Mouse (Mus musculus): ENCODE data around the gene Mroh2a. TPM values are rescaled to one million over a fixed set of nuclear protein-coding genes. Genes with fewer than 3 reads are reported as not detected.

The Mroh2a gene
- polyA plus RNA-seq (2014; fragmentation: Nextera tagmentation; extraction: Ambion mirVana): 1.3 and 1.7 TPM in 2 replicates

- H3K9me3 ChIP-seq (ENCODE audit: control insufficient read depth, low read length): peaks cover 69% of the 10 kb centered on the region
- H3K4me3 ChIP-seq (ENCODE audit: low read depth, low read length): no peak within 1 kb of the TSS
- no peaks in the 10 kb centered on the region for H3K27me3 ChIP-seq (ENCODE audit: control insufficient read depth, insufficient read depth, low read length)
- H3K9ac ChIP-seq (ENCODE audit: low read depth, low read length): no peak within 1 kb of the TSS
- no peaks in the 10 kb centered on the region for H3K36me3 ChIP-seq (ENCODE audit: control insufficient read depth, insufficient read depth, low read length)
- H3K27ac ChIP-seq (ENCODE audit: low read depth, low read length): no peak within 1 kb of the TSS
- H3K4me2 ChIP-seq (replicated peaks; ENCODE audit: low read depth, low read length): no peak within 1 kb of the TSS
- DNase-seq (ENCODE audit: low spot score) (no peak), ATAC-seq (ENCODE audit: low FRiP score) (no peak)
- no peaks in the 10 kb centered on the region for H3K4me1 ChIP-seq (replicated peaks; ENCODE audit: control insufficient read depth, insufficient read depth, low read length)
- WGBS: 56% methylated on average over 5 of the region's 5 CpGs
These were observed at the start of gene Mroh2a for GRCm38 (mm10) chr1:88226670-88227379. Mroh2a (plus strand) TSS chr1:88226986.

DNA sequence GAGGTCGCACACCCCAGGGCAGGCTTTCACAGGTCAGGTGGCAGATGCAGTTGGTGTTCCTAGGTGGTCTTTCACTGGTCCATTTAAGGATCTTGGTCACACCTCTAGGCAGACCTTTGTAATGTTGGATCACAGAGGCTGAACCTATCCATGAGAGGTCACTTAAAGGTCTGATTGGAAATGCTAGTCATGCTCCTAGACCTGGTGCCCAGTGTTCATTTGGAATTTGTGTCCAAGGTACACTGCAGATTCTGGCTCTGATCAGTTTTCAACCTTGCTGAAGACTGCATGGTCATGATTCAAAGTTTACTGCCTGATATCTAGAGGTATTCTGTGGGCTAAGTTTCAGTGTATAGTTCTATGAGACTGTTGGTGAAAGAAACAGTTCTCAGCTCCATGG, 47.1 kb upstream of the Mroh2a start:
- Histone ChIP-seq H3K4me1 (replicated peaks; ENCODE audit: control insufficient read depth, insufficient read depth, low read length) (no peaks in the 10 kb centered on the region), H3K9me3 (ENCODE audit: control insufficient read depth, low read length) (no peaks in the 10 kb centered on the region; the same call in 1 of the 2 replicates), H3K36me3 (ENCODE audit: control insufficient read depth, insufficient read depth, low read length) (no peaks in the 10 kb centered on the region), H3K27me3 (ENCODE audit: control insufficient read depth, insufficient read depth, low read length) (no peaks in the 10 kb centered on the region), H3K27ac (ENCODE audit: low read depth, low read length) (no peak overlapping the region), H3K9ac (ENCODE audit: low read depth, low read length) (no peak overlapping the region), H3K4me3 (ENCODE audit: low read depth, low read length) (no peak overlapping the region), H3K4me2 (replicated peaks; ENCODE audit: low read depth, low read length) (no peak overlapping the region)
- WGBS: 69% methylated on average over 1 of the region's 1 CpGs
- ATAC-seq (ENCODE audit: low FRiP score) (no peak), DNase-seq (ENCODE audit: low spot score) (no peak)

DNA sequence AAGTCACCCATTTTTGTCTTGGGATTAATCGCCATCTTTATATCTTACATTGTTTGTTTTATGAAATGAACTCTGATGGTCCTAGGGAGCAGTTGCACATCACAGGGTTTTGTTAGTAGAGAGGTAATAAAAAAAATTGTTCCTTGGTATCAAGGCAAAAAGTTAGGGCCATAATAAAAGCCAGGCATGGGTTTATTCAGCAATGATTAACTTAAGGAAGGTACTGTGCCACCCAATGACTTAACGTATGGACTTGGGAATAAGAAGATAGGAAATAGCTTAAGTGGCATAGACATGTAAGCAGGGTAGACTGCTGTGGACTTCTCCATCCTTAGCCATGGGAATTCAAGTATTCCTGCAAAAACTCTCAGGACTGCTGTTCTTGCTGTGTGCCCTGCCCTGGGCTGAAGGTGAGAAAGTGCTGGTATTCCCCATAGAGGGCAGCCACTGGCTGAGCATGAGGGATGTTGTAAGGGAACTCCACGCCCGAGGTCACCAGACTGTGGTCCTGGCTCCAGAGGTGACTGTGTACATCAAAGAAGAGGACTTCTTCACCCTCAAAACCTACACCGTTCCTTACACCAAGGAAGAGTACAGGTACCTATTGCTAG, 40.4 kb upstream of the Mroh2a start:
- DNase-seq (ENCODE audit: low spot score): no peak
- no peak overlapping the region for H3K4me3 ChIP-seq (ENCODE audit: low read depth, low read length)
- 83% methylated on average over 5 of the region's 5 CpGs for WGBS

GRCm38 (mm10) chr1:88192136-88192535, 34.6 kb upstream of the Mroh2a start:
- ATAC-seq (ENCODE audit: low FRiP score) (no peak), DNase-seq (ENCODE audit: low spot score) (no peak)
- Histone ChIP-seq H3K27me3 (ENCODE audit: control insufficient read depth, insufficient read depth, low read length) (no peaks in the 10 kb centered on the region), H3K9me3 (ENCODE audit: control insufficient read depth, low read length) (no peaks in the 10 kb centered on the region), H3K27ac (ENCODE audit: low read depth, low read length) (no peak overlapping the region), H3K4me1 (replicated peaks; ENCODE audit: control insufficient read depth, insufficient read depth, low read length) (no peaks in the 10 kb centered on the region), H3K36me3 (ENCODE audit: control insufficient read depth, insufficient read depth, low read length) (no peaks in the 10 kb centered on the region), H3K4me2 (replicated peaks; ENCODE audit: low read depth, low read length) (no peak overlapping the region), H3K9ac (ENCODE audit: low read depth, low read length) (no peak overlapping the region), H3K4me3 (ENCODE audit: low read depth, low read length) (no peak overlapping the region)
- 67% methylated on average over 3 of the region's 3 CpGs for WGBS

More for the DNA sequence above, 40.4 kb upstream of the Mroh2a start:
- no peak for ATAC-seq (ENCODE audit: low FRiP score)
- no peak overlapping the region for H3K27ac ChIP-seq (ENCODE audit: low read depth, low read length)
- H3K36me3 ChIP-seq (ENCODE audit: control insufficient read depth, insufficient read depth, low read length): no peaks in the 10 kb centered on the region
- H3K4me1 ChIP-seq (replicated peaks; ENCODE audit: control insufficient read depth, insufficient read depth, low read length): no peaks in the 10 kb centered on the region
- H3K4me2 ChIP-seq (replicated peaks; ENCODE audit: low read depth, low read length): no peak overlapping the region
- no peak overlapping the region for H3K9ac ChIP-seq (ENCODE audit: low read depth, low read length)
- H3K9me3 ChIP-seq (ENCODE audit: control insufficient read depth, low read length): no peaks in the 10 kb centered on the region
- no peaks in the 10 kb centered on the region for H3K27me3 ChIP-seq (ENCODE audit: control insufficient read depth, insufficient read depth, low read length)

GRCm38 (mm10) chr1:88195687-88196086, 31.1 kb upstream of the Mroh2a start:
- Histone ChIP-seq H3K4me1 (replicated peaks; ENCODE audit: control insufficient read depth, insufficient read depth, low read length) (no peaks in the 10 kb centered on the region), H3K27me3 (ENCODE audit: control insufficient read depth, insufficient read depth, low read length) (no peaks in the 10 kb centered on the region), H3K36me3 (ENCODE audit: control insufficient read depth, insufficient read depth, low read length) (no peaks in the 10 kb centered on the region), H3K4me2 (replicated peaks; ENCODE audit: low read depth, low read length) (no peak overlapping the region), H3K4me3 (ENCODE audit: low read depth, low read length) (no peak overlapping the region), H3K27ac (ENCODE audit: low read depth, low read length) (no peak overlapping the region), H3K9me3 (ENCODE audit: control insufficient read depth, low read length) (no peaks in the 10 kb centered on the region), H3K9ac (ENCODE audit: low read depth, low read length) (no peak overlapping the region)
- DNase-seq (ENCODE audit: low spot score) (no peak), ATAC-seq (ENCODE audit: low FRiP score) (no peak)
- WGBS: 79% methylated on average over 1 of the region's 1 CpGs

DNA sequence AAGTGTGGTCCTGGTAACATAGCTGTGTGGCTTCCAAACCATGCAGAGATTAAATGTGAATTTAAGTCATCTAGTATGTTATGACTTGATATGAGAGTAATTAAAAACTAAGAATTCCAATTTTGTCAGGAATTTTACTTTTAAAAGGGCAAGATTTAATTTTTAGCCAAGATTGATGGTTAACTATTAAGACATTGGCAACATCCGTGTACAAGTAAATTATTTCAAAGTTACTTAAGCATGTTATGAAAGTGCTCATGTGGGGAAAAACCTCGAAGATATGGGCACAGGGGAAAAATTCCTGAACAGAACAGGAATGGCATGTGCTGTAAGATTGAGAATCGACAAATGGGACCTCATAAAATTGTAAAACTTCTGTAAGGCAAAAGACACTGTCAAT, 29.3 kb upstream of the Mroh2a start:
- H3K36me3 ChIP-seq (ENCODE audit: control insufficient read depth, insufficient read depth, low read length): no peaks in the 10 kb centered on the region
- no peak overlapping the region for H3K4me3 ChIP-seq (ENCODE audit: low read depth, low read length)
- 76% methylated on average over 3 of the region's 3 CpGs for WGBS
- H3K27me3 ChIP-seq (ENCODE audit: control insufficient read depth, insufficient read depth, low read length): no peaks in the 10 kb centered on the region
- DNase-seq (ENCODE audit: low spot score): no peak
- ATAC-seq (ENCODE audit: low FRiP score): no peak
- no peaks in the 10 kb centered on the region for H3K9me3 ChIP-seq (ENCODE audit: control insufficient read depth, low read length)
- no peak overlapping the region for H3K4me2 ChIP-seq (replicated peaks; ENCODE audit: low read depth, low read length)
- no peak overlapping the region for H3K27ac ChIP-seq (ENCODE audit: low read depth, low read length)
- H3K4me1 ChIP-seq (replicated peaks; ENCODE audit: control insufficient read depth, insufficient read depth, low read length): no peaks in the 10 kb centered on the region
- H3K9ac ChIP-seq (ENCODE audit: low read depth, low read length): no peak overlapping the region

- H3K9me3 ChIP-seq (ENCODE audit: control insufficient read depth, low read length): no peaks in the 10 kb centered on the region
- no peaks in the 10 kb centered on the region for H3K27me3 ChIP-seq (ENCODE audit: control insufficient read depth, insufficient read depth, low read length)
- H3K4me3 ChIP-seq (ENCODE audit: low read depth, low read length): no peak overlapping the region
- no peaks in the 10 kb centered on the region for H3K4me1 ChIP-seq (replicated peaks; ENCODE audit: control insufficient read depth, insufficient read depth, low read length)
- 72% methylated on average over 2 of the region's 2 CpGs for WGBS
- no peak overlapping the region for H3K27ac ChIP-seq (ENCODE audit: low read depth, low read length)
- no peak for DNase-seq (ENCODE audit: low spot score)
- no peak overlapping the region for H3K4me2 ChIP-seq (replicated peaks; ENCODE audit: low read depth, low read length)
- no peaks in the 10 kb centered on the region for H3K36me3 ChIP-seq (ENCODE audit: control insufficient read depth, insufficient read depth, low read length)
- ATAC-seq (ENCODE audit: low FRiP score): no peak
- no peak overlapping the region for H3K9ac ChIP-seq (ENCODE audit: low read depth, low read length)
These were observed 26.8 kb upstream of the Mroh2a start for GRCm38 (mm10) chr1:88199996-88200395.

- Histone ChIP-seq H3K27ac (ENCODE audit: low read depth, low read length) (no peak within 1 kb of the TSS), H3K9me3 (ENCODE audit: control insufficient read depth, low read length) (no peaks in the 10 kb centered on the region), H3K36me3 (ENCODE audit: control insufficient read depth, insufficient read depth, low read length) (no peaks in the 10 kb centered on the region), H3K9ac (ENCODE audit: low read depth, low read length) (no peak within 1 kb of the TSS), H3K4me2 (replicated peaks; ENCODE audit: low read depth, low read length) (no peak within 1 kb of the TSS), H3K4me3 (ENCODE audit: low read depth, low read length) (no peak within 1 kb of the TSS), H3K4me1 (replicated peaks; ENCODE audit: control insufficient read depth, insufficient read depth, low read length) (no peaks in the 10 kb centered on the region), H3K27me3 (ENCODE audit: control insufficient read depth, insufficient read depth, low read length) (no peaks in the 10 kb centered on the region)
- no peak for DNase-seq (ENCODE audit: low spot score)
- no peak for ATAC-seq (ENCODE audit: low FRiP score)
- WGBS: 79% methylated on average over 7 of the region's 7 CpGs
These were observed 26.3 kb upstream of the Mroh2a start, which contains the start of gene Ugt1a2 for GRCm38 (mm10) chr1:88200456-88200855. Ugt1a2 (plus strand) TSS chr1:88200601.

Measured in hindbrain, embryonic 11.5 days (tissue).